Mouse (Mus musculus) limb, embryonic 13.5 days (tissue): Measurements from ENCODE around the gene Gabrr1. TPM values are rescaled to one million over a fixed set of nuclear protein-coding genes. Genes with fewer than 3 reads are reported as not detected.
A peak's percentile ranks its signal among the peaks of the same experiment; 100 is the strongest.

Experiments
- ATAC-seq: fragments of 200-750 bp; cut with Nextera tagmentation; 2 replicates; pipeline ENCODE4 v1.8.0; 2017; ENCODE audit warnings: low read depth, moderate number of reproducible peaks, moderate TSS enrichment; ENCODE audit not compliant: low FRiP score
- H3K27ac ChIP-seq: fragments of 300-500 bp; sonication (generic); 2 replicates; pipeline ENCODE4 v1.5.1; 2015; ENCODE audit warnings: inconsistent platforms, mild to moderate bottlenecking, moderate library complexity
- H3K27me3 ChIP-seq: fragments of 300-500 bp; sonication (generic); 2 replicates; pipeline ENCODE4 v1.6.1; 2015; ENCODE audit warnings: mild to moderate bottlenecking, inconsistent platforms
- H3K36me3 ChIP-seq: fragments of 300-500 bp; sonication (generic); 2 replicates; pipeline ENCODE4 v1.6.1; 2015; ENCODE audit warnings: inconsistent platforms, mild to moderate bottlenecking, moderate library complexity
- H3K4me1 ChIP-seq: fragments of 300-500 bp; sonication (generic); 2 replicates; pipeline ENCODE4 v1.6.1; 2015; ENCODE audit warnings: inconsistent platforms
- H3K4me2 ChIP-seq: fragments of 300-500 bp; sonication (generic); replicated peaks from 2 replicates; pipeline ENCODE4 v1.6.1; 2015; ENCODE audit warnings: inconsistent platforms, mild to moderate bottlenecking, moderate library complexity
- H3K4me3 ChIP-seq: fragments of 300-500 bp; sonication (generic); 2 replicates; pipeline ENCODE4 v1.5.1; 2015; ENCODE audit warnings: moderate library complexity, mild to moderate bottlenecking, inconsistent platforms
- H3K9ac ChIP-seq: fragments of 300-500 bp; sonication (generic); 2 replicates; pipeline ENCODE4 v1.6.1; 2015; ENCODE audit warnings: mild to moderate bottlenecking, inconsistent platforms
- H3K9me3 ChIP-seq: fragments of 300-500 bp; sonication (generic); 2 replicates; pipeline ENCODE4 v1.6.1; 2016; ENCODE audit warnings: inconsistent platforms
- WGBS: fragments of 180-500 bp; shearing (Covaris S2); methylation state at CpG from one replicate; pipeline ENCODE4 v1.1.7; 2015; 5-methylcytosine and 5-hydroxymethylcytosine counted together
- polyA plus RNA-seq: library from polyadenylated mRNA; unstranded; fragments of >200 nt; fragmentation: Nextera tagmentation; extraction: Ambion mirVana; gene quantifications from 2 replicates; pipeline ENCODE4 v1.2.1, GENCODE M21; 2015

The Gabrr1 gene
- polyA plus RNA-seq, 1 experiment from 2014 or later, result not detected

DNA sequence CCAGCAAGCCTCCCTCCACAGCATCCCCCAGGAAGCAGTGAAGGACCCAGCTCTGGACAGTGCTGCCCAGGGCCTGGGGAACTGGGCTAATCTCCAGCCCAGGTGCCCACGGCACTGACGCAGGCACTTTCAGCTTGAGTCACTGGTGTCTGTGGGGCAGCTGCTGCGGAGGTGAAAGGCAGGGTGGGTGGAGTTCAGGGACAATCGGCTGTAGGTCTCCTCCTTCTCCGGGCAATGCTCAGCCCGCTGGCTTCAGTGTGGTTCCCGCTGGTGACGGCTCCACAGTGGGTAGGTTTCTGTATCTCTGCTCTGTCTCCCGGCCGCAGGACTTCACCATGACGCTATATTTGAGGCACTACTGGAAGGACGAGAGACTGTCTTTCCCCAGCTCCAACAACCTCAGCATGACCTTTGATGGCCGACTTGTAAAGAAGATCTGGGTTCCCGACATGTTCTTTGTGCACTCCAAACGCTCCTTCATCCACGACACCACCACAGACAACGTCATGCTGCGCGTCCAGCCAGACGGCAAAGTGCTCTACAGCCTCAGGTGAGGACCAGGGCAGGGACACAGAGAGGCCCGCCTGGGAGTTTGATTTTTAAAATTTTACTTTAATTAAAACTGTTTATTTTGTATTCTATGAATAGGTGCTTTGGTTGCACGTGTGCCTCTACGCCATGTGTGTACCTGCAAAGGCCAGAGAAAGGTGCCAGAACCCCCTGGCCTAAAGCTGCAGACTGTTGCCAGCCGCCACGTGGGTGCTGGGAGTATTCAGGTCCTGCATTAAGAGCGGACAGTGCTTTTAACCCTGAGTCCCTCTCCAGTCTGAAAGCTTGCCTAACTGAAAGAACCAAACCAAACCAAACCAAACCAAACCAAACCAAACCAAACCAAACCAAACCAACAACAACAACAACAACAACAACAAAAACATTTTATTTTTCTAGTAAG lies 20.0 kb downstream of the Gabrr1 start:
- Histone ChIP-seq H3K36me3 (no peaks in the 10 kb centered on the region), H3K27ac (no peak overlapping the region), H3K4me2 (no peak overlapping the region), H3K27me3 (peaks cover 4% of the 10 kb centered on the region), H3K9me3 (no peaks in the 10 kb centered on the region), H3K9ac (no peak overlapping the region), H3K4me3 (no peak overlapping the region), H3K4me1 (no peaks in the 10 kb centered on the region)
- no peak for ATAC-seq
- WGBS, result 84% methylated on average over 26 of the region's 26 CpGs

DNA sequence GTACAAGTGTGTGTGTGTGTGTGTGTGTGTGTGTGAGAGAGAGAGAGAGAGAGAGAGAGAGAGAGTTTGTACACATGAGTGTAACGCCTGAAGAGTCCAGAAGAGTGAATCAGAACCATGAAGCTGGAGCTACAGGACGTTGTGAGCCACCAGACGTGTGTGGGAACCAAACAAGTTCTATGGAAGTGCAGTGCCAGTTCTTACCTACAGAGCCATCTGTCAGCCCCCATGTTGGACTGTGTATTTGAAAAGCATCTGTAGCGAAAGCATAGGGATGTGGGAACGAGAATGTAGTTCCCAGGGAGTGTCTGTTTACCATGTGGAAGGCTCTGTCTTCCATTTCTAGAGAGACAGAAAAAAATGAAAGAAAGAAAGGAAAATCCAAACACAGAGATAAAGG lies 51.2 kb downstream of the Gabrr1 start:
- no peak overlapping the region for H3K27ac ChIP-seq
- no peak overlapping the region for H3K4me3 ChIP-seq
- no peak overlapping the region for H3K9ac ChIP-seq
- ATAC-seq, result no peak
- H3K4me2 ChIP-seq, result no peak overlapping the region
- 84% methylated on average over 5 of the region's 5 CpGs for WGBS
- no peaks in the 10 kb centered on the region for H3K4me1 ChIP-seq
- no peaks in the 10 kb centered on the region for H3K9me3 ChIP-seq
- H3K27me3 ChIP-seq, result no peaks in the 10 kb centered on the region
- H3K36me3 ChIP-seq, result no peaks in the 10 kb centered on the region

DNA sequence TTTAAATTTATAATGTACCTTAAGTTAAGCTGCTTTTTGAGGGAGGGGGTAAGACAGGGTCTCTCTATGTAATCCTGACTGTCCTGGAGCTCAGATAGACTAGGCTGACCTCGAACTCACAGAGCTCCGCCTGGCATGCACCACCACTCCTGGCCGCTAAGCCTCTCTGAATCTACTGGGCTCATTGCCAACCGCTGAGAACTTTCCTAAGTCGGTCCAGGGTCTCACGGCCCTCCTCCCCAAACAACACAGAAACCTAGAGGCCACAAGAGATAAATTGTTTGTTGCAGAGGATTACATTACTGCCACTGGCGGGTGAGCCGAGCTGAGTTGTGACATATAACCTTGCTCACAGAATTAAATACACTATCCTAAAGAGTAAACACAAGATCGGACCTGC lies 55.8 kb downstream of the Gabrr1 start:
- ATAC-seq, result no peak
- Histone ChIP-seq H3K36me3 (no peaks in the 10 kb centered on the region), H3K27ac (no peak overlapping the region), H3K4me1 (0 out of 2 replicates have a peak, but pooled peaks cover 3% of the 10 kb centered on the region), H3K9ac (no peak overlapping the region), H3K27me3 (no peaks in the 10 kb centered on the region), H3K4me3 (peak overlapping the region; percentile 65; the same call in 1 of the 2 replicates), H3K4me2 (peak overlapping the region; percentile 84), H3K9me3 (no peaks in the 10 kb centered on the region)
- WGBS, result 13% methylated on average over 9 of the region's 9 CpGs

DNA sequence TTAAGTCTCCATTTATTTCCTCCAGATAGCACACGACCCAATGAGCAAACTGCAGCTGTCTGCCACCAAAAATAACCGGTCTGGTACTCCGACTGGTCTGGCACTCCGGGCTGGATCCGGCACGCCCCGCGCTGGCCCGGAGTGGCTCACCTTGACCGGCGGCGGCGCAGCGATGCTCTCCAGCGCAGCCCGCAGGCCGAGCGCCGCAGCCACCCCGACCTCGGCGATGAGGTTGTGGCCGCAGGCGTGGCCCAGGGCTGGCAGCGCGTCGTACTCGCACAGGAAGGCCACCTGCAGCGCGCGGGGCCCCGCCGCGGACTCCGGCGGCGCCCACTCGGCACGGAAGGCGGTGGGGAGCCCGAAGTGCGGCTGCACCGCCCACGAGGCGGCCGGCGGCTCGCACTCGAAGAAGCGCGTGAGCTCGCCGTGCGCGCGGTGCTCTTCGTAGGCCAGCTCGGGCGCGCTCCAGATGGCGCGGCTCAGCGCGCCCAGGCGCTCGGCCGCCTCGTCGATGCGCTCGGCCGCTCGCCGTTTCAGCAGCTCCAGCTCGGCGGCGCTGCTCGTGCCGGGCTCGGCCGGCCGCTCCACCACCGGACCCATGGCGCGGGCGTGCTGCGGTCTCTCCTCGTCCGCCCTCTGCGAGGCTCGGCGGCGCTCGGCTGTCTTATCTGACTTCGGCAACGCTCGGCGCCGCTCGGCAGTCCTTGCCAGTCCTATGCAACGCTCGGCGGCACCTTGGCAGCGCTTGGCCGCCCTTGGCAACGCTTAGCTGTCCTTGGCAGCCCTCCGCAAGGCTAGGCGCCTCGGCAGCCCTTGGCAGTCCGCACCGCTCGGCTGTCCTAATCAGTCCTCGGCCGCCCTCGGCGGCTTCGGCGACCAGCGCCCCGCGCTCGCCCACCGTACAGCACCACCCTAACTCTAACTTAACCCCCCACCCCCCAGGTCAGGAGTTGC lies 56.7 kb downstream of the Gabrr1 start:
- ATAC-seq, result peak; percentile 86
- under 1% methylated on average over 123 of the region's 123 CpGs for WGBS
- H3K9ac ChIP-seq, result peak overlapping the region; percentile 75

DNA sequence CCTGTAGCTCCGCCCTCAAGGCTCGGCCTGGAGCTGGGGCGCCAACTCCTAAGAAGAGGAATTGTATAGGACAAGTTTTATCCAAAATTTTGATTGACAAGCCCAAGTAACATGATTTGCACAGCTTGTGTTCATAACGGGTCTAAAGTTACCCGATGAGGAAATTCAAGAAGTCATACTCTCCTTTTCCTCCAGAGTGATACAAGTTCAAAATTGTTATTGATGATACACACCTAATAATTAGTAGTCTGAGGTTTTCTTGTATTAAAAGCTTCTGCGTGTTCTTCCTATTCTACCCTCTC lies 57.4 kb downstream of the Gabrr1 start, which contains the start of gene Pm20d2:
Gene Pm20d2, minus strand, starts transcription at position 3 of the 302 bp plus-strand sequence.
- H3K27me3 ChIP-seq, result no peaks in the 10 kb centered on the region
- H3K4me1 ChIP-seq, result 0 out of 2 replicates have a peak, but pooled peaks cover 3% of the 10 kb centered on the region
- peak within 1 kb of the TSS; percentile 84 for H3K27ac ChIP-seq
- peak within 1 kb of the TSS; percentile 75 for H3K9ac ChIP-seq
- H3K4me2 ChIP-seq, result peak within 1 kb of the TSS; percentile 84
- no peaks in the 10 kb centered on the region for H3K36me3 ChIP-seq
- 0 out of 2 replicates have a peak, but pooled peaks cover under 1% of the 10 kb centered on the region for H3K9me3 ChIP-seq
- peak within 1 kb of the TSS; percentile 65 for H3K4me3 ChIP-seq
- 14% methylated on average over 6 of the region's 6 CpGs for WGBS
- no peak for ATAC-seq

More for the DNA sequence above, 56.7 kb downstream of the Gabrr1 start:
- peak overlapping the region; percentile 84 for H3K27ac ChIP-seq
- no peaks in the 10 kb centered on the region for H3K9me3 ChIP-seq
- 0 out of 2 replicates have a peak, but pooled peaks cover 3% of the 10 kb centered on the region for H3K4me1 ChIP-seq
- peak overlapping the region; percentile 84 for H3K4me2 ChIP-seq
- H3K27me3 ChIP-seq, result no peaks in the 10 kb centered on the region
- H3K4me3 ChIP-seq, result peak overlapping the region; percentile 65
- H3K36me3 ChIP-seq, result no peaks in the 10 kb centered on the region

DNA sequence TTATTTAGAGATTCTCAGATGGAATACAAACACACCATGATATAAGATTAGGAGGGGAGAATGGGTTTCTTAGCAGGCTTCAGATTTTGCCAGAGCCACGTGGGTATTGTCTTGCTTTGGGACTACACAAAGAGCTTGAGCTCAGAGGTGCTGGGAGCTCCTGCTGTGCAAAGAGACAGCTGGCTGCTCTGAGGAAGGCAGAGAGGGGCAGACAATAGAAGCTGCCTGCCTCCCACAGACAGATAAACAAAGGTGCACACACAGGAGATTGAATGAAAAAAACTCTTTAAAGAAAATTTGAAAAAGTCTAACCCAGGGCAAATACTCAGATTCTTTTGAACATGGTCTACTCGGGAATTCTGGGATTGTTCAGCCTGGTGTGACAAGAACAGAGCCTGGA lies 65.8 kb downstream of the Gabrr1 start:
- no peaks in the 10 kb centered on the region for H3K4me1 ChIP-seq
- H3K27ac ChIP-seq, result no peak overlapping the region
- 28% methylated on average over 2 of the region's 2 CpGs for WGBS
- H3K4me3 ChIP-seq, result no peak overlapping the region
- no peaks in the 10 kb centered on the region for H3K27me3 ChIP-seq
- no peak overlapping the region for H3K9ac ChIP-seq
- 0 out of 2 replicates have a peak, but pooled peaks cover 5% of the 10 kb centered on the region for H3K9me3 ChIP-seq
- H3K4me2 ChIP-seq, result no peak overlapping the region
- H3K36me3 ChIP-seq, result no peaks in the 10 kb centered on the region
- no peak for ATAC-seq

GRCm38 (mm10) chr4:33204682-33205081 lies 72.4 kb downstream of the Gabrr1 start:
- H3K27ac ChIP-seq, result no peak overlapping the region
- no peak overlapping the region for H3K4me3 ChIP-seq
- no peaks in the 10 kb centered on the region for H3K27me3 ChIP-seq
- no peak for ATAC-seq
- H3K4me1 ChIP-seq, result peaks cover 6% of the 10 kb centered on the region; the same call in 1 of the 2 replicates
- no peaks in the 10 kb centered on the region for H3K36me3 ChIP-seq
- WGBS, result 6% methylated on average over 4 of the region's 4 CpGs
- no peaks in the 10 kb centered on the region for H3K9me3 ChIP-seq
- H3K9ac ChIP-seq, result no peak overlapping the region
- H3K4me2 ChIP-seq, result no peak overlapping the region

GRCm38 (mm10) chr4:33207551-33207950 lies 75.2 kb downstream of the Gabrr1 start:
- no peak for ATAC-seq
- no peak overlapping the region for H3K27ac ChIP-seq
- H3K9ac ChIP-seq, result no peak overlapping the region
- 69% methylated on average over 2 of the region's 2 CpGs for WGBS
- H3K27me3 ChIP-seq, result no peaks in the 10 kb centered on the region
- H3K4me2 ChIP-seq, result no peak overlapping the region
- H3K4me1 ChIP-seq, result peaks cover 12% of the 10 kb centered on the region
- no peak overlapping the region for H3K4me3 ChIP-seq
- H3K9me3 ChIP-seq, result peaks cover 3% of the 10 kb centered on the region; the same call in 1 of the 2 replicates
- H3K36me3 ChIP-seq, result no peaks in the 10 kb centered on the region

DNA sequence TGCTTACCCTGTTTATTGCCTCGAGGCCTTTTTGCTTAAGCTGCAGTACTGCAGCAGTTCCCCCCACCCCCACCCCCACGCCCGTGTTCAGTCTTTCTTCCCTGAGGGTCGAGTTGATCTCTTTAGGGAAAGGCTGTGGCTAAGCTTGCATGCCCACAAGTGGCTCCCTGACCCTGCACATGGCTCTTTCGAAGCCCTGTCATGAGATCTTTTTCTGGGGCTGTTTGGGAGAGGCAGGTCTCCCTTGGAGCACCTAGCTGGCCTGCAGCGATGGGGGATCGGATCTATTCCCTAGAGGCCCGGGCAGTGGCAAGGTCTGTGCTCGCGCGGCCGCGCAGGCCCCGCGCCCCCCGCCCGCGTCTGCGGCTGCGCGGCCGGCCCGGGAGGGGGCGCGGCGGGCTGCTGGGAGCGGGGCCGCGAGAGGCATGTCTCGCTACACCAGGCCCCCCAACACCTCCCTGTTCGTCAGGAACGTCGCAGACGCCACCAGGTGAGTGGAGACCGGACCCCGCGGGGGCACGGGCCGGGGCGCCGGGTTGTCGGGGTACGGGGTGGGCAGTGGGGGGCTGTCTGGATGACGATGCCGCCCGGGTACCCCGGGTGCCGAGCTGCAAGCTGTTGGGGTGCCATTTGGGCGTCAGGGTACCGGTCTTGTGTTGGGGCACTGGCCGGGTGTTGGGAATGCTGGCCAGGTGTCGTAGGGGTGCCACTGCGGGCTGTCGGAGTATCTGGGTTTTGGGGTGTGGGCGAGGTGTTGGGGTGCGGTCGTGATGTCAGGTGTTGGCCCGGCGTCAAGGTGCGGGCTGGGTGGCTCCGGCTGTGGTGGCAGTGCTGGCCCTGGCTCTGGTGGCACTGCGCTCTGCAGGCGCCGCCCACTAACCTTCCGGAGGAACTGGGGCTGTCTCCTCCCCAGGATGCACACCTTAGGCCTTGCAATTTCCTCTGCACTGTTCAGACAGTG lies 76.8 kb downstream of the Gabrr1 start, which contains the start of gene Srsf12:
Gene Srsf12, plus strand, starts transcription at position 111 of the 961 bp plus-strand sequence.
- WGBS, result 3% methylated on average over 65 of the region's 65 CpGs
- Histone ChIP-seq H3K27me3 (no peaks in the 10 kb centered on the region), H3K4me1 (peaks cover 12% of the 10 kb centered on the region), H3K27ac (peak within 1 kb of the TSS; percentile 35), H3K4me3 (peak within 1 kb of the TSS; percentile 66), H3K36me3 (no peaks in the 10 kb centered on the region), H3K9me3 (peaks cover 6% of the 10 kb centered on the region; the same call in 1 of the 2 replicates), H3K9ac (peak within 1 kb of the TSS; percentile 81), H3K4me2 (peak within 1 kb of the TSS; percentile 81)
- ATAC-seq, result peak; percentile 85
